Mouse (Mus musculus) gastrocnemius, adult 8-10 months (tissue): ENCODE data around the gene Tk1. TPM values are rescaled to one million over a fixed set of nuclear protein-coding genes. Genes with fewer than 3 reads are reported as not detected.

ENCODE experiments used
- DNase-seq, 2 experiments: peaks; one replicate each; pipeline ENCODE4 v3.0.0; 2022; ENCODE audit warnings: low spot score in 2 of 2
- total RNA-seq, 4 experiments: library from RNA; stranded (reverse); gene quantifications; 2 replicates each; pipeline ENCODE4 v1.2.4; 2022

The Tk1 gene
- total RNA-seq, 4 experiments from 2014 or later, result 2.5 to 5.4 (median 4.1) TPM

DNA sequence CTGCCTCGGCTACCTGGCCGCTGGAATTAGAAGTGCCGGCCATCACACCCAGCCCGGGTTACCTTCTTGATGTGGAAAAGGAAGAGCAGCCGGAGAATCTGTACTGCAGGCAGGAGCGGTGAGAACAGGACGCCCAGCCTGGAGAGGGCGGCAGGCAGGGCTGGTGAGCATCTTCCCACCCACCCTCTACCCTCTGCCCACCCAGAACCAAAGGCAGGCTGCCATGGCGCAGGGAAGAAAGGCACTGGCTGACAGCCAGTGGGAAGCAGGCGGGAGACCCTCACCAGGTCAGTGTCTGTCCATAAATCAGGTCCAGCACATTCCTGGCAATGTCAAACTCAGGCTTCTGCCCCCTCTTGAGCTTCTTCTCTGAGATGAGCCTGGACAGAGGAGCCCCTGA, 55.5 kb downstream of the Tk1 start:
- no peak for DNase-seq

DNA sequence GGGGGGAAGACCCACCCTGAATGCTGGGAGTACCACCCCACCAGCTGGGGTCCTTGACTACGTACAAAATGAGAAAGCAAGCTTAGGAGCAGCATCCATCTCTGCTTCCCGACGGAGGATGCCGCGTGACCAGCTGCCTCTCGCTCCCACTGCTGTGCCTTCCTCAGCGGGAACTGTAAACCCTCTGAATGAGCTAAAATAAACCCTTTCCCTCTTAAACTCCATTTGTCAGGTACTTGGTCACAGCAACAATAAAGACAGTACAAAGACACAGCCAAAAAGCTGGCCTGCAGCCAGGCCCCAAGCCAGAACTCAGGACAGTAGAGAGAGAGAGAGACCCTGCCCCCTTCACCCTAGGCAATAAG, 56.2 kb downstream of the Tk1 start:
- no peak for DNase-seq

DNA sequence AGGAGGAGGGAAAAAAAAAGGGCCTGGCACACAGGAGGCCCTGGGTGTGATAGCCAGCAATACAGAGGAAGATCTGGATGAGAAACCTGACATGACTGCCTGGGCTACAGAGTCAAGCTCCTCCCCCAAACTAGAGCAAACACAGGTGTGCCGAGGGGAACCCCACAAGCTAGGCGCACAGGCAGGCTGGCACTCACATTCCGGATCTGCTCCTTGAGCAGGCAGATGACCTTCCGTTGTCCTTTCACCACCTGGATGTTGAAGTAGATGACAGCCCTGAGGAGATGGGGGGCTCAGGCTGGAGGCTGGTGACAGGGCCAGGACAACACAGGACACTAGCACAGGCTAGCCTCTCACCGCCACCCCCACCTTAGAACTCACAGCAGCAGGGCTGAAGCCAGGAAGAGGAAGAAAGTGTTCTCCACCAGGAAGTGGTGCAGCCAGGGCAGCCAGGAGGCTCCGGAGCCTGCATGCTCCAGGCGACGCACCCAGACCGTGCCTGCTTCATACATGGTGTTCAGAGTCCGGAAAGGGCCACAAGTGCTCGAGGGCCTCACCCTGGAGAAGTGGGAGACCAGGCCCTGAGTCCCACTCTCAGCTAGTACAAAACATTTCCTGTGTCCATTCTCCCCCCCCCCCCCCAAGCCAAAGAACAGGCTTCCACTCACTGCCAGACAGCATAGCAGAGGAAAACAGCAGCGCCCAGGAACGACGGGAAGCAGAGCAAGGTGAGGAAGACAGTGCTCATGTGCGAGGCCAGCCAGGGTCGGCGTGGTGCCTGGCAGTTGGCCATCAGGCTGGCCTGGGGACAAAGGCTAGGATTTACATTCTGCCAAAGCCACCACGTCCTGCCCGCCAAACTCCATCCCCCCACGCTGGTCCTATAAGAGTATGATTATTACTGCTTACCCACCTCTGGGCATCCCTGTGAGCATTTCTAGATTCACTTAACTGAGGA, 56.9 kb downstream of the Tk1 start:
- no peak for DNase-seq

GRCm38 (mm10) chr11:117766275-117766674, 59.6 kb downstream of the Tk1 start:
- DNase-seq, result no peak

Other genes starting within 250 kb of the Tk1 start
- 10 to 100 TPM; 17.0 to 20.8 (median 18.6) TPM for gene Tnrc6c, start 171.8 kb downstream of the Tk1 start, total RNA-seq
- gene Tmc8, start 44.0 kb downstream of the Tk1 start, total RNA-seq, result under 1 TPM; 0.38 to 0.89 (median 0.43) TPM
- gene Tmc6, start 43.9 kb downstream of the Tk1 start, total RNA-seq, result 1 to 10 TPM; 2.4 to 6.4 (median 4.5) TPM
- not detected for gene 6030468B19Rik, start 28.4 kb downstream of the Tk1 start, total RNA-seq
- 1 to 10 TPM in 2 of 4 experiments, under 1 TPM in 1, not detected in 1; 0.46 to 1.2 (median 1.1) TPM for gene Gm20708, start 16.4 kb downstream of the Tk1 start, total RNA-seq
- 100 to 1,000 TPM; 182 to 198 (median 184) TPM for gene Syngr2, start 16.4 kb downstream of the Tk1 start, total RNA-seq
- gene Afmid, start 168 bp downstream of the Tk1 start, total RNA-seq, result 1 to 10 TPM; 2.0 to 4.6 (median 3.4) TPM
- under 1 TPM in 1 of 4 experiments, not detected in 3; 0.24 TPM for gene Birc5, start 23.2 kb upstream of the Tk1 start, total RNA-seq
- not detected for gene Tmem235, start 34.7 kb upstream of the Tk1 start, total RNA-seq
- 1 to 10 TPM; 2.7 to 3.8 (median 3.4) TPM for gene Tha1, start 47.4 kb upstream of the Tk1 start, total RNA-seq
- gene Socs3, start 144.0 kb upstream of the Tk1 start, total RNA-seq, result 1 to 10 TPM; 1.9 to 3.3 (median 2.5) TPM
- 10 to 100 TPM; 16.9 to 23.0 (median 19.1) TPM for gene Pgs1, start 160.2 kb upstream of the Tk1 start, total RNA-seq